Mouse (Mus musculus) bone marrow, adult 2 months (tissue): Measurements from ENCODE around the gene Olfr133.

Source experiments
- CTCF ChIP-seq: fragments of 200-500 bp; IDR thresholded peaks from 2 replicates; pipeline ENCODE4 v1.5.1; 2011; ENCODE audit warnings: low read length, control low read depth; ENCODE audit not compliant: control insufficient read depth, insufficient read depth
- POLR2A ChIP-seq: fragments of 200-500 bp; IDR thresholded peaks from 2 replicates; pipeline ENCODE4 v1.6.1; 2011; ENCODE audit warnings: low read depth, mild to moderate bottlenecking, control low read depth, low read length, borderline replicate concordance; ENCODE audit not compliant: control insufficient read depth

GRCm38 (mm10) chr17:38144981-38145380, at the start of gene Olfr133:
- TF ChIP-seq CTCF (no peak), POLR2A (no peak)
